Mouse (Mus musculus) midbrain, embryonic 13.5 days (tissue): ENCODE data around the gene Fosl1. TPM values are rescaled to one million over a fixed set of nuclear protein-coding genes. Genes with fewer than 3 reads are reported as not detected.

Experiments used
- ATAC-seq: fragments of 200-750 bp; cut with Nextera tagmentation; 2 replicates; pipeline ENCODE4 v1.8.0; 2017; ENCODE audit warnings: mild to moderate bottlenecking, moderate TSS enrichment, moderate library complexity
- H3K27ac ChIP-seq: fragments of 300-500 bp; sonication (generic); 2 replicates; pipeline ENCODE4 v1.5.1; 2015; ENCODE audit warnings: inconsistent platforms, mild to moderate bottlenecking, moderate library complexity
- H3K27me3 ChIP-seq: fragments of 300-500 bp; sonication (generic); 2 replicates; pipeline ENCODE4 v1.6.1; 2015; ENCODE audit warnings: mild to moderate bottlenecking, inconsistent platforms
- H3K36me3 ChIP-seq: fragments of 300-500 bp; sonication (generic); 2 replicates; pipeline ENCODE4 v1.6.1; 2015; ENCODE audit warnings: mild to moderate bottlenecking, inconsistent platforms
- H3K4me1 ChIP-seq: fragments of 300-500 bp; sonication (generic); replicated peaks from 2 replicates; pipeline ENCODE4 v1.6.1; 2015; ENCODE audit warnings: inconsistent platforms
- H3K4me2 ChIP-seq: fragments of 300-500 bp; sonication (generic); replicated peaks from 2 replicates; pipeline ENCODE4 v1.6.1; 2015; ENCODE audit warnings: moderate library complexity, mild to moderate bottlenecking, inconsistent platforms
- H3K4me3 ChIP-seq: fragments of 300-500 bp; sonication (generic); replicated peaks from 2 replicates; pipeline ENCODE4 v1.5.1; 2015; ENCODE audit warnings: mild to moderate bottlenecking, inconsistent platforms
- H3K9ac ChIP-seq: fragments of 300-500 bp; sonication (generic); replicated peaks from 2 replicates; pipeline ENCODE4 v1.6.1; 2015; ENCODE audit warnings: mild to moderate bottlenecking, inconsistent platforms
- H3K9me3 ChIP-seq: fragments of 300-500 bp; sonication (generic); 2 replicates; pipeline ENCODE4 v1.6.1; 2016; ENCODE audit warnings: mild to moderate bottlenecking, inconsistent platforms
- WGBS: fragments of 180-500 bp; shearing (Covaris S2); methylation state at CpG from one replicate; pipeline ENCODE4 v1.1.7; 2015; 5-methylcytosine and 5-hydroxymethylcytosine counted together
- polyA plus RNA-seq: library from polyadenylated mRNA; unstranded; fragments of >200 nt; fragmentation: Nextera tagmentation; extraction: Ambion mirVana; gene quantifications from 2 replicates; pipeline ENCODE4 v1.2.1, GENCODE M21; 2015

Fosl1 gene
- polyA plus RNA-seq, 1 experiment from 2014 or later, result not detected

GRCm38 (mm10) chr19:5426640-5427290 is 20.6 kb upstream of the Fosl1 start:
- peak overlapping the region; percentile 89; the same call in 1 of the 2 replicates for H3K9ac ChIP-seq
- peaks cover 26% of the 10 kb centered on the region for H3K36me3 ChIP-seq
- peak overlapping the region; percentile 80 for H3K4me2 ChIP-seq
- ATAC-seq, result no peak
- peak overlapping the region; percentile 69 for H3K4me3 ChIP-seq
- no peaks in the 10 kb centered on the region for H3K27me3 ChIP-seq
- WGBS, result 94% methylated on average over 13 of the region's 13 CpGs
- H3K4me1 ChIP-seq, result peaks cover 48% of the 10 kb centered on the region
- H3K9me3 ChIP-seq, result no peaks in the 10 kb centered on the region
- no peak overlapping the region for H3K27ac ChIP-seq

GRCm38 (mm10) chr19:5428083-5428482 is 19.3 kb upstream of the Fosl1 start:
- ATAC-seq, result no peak

GRCm38 (mm10) chr19:5429219-5429618 is 18.1 kb upstream of the Fosl1 start:
- WGBS, result 85% methylated on average over 4 of the region's 4 CpGs
- no peaks in the 10 kb centered on the region for H3K27me3 ChIP-seq
- H3K4me3 ChIP-seq, result no peak overlapping the region
- no peak overlapping the region for H3K27ac ChIP-seq
- H3K36me3 ChIP-seq, result peaks cover 15% of the 10 kb centered on the region
- H3K9me3 ChIP-seq, result no peaks in the 10 kb centered on the region
- H3K4me2 ChIP-seq, result no peak overlapping the region
- H3K9ac ChIP-seq, result no peak overlapping the region
- peaks cover 38% of the 10 kb centered on the region for H3K4me1 ChIP-seq
- no peak for ATAC-seq

More at GRCm38 (mm10) chr19:5428083-5428482, 19.3 kb upstream of the Fosl1 start:
- H3K4me3 ChIP-seq, result no peak overlapping the region
- H3K27ac ChIP-seq, result no peak overlapping the region
- H3K36me3 ChIP-seq, result peaks cover 15% of the 10 kb centered on the region
- no peaks in the 10 kb centered on the region for H3K9me3 ChIP-seq
- no peaks in the 10 kb centered on the region for H3K27me3 ChIP-seq
- H3K4me2 ChIP-seq, result no peak overlapping the region
- 94% methylated on average over 2 of the region's 2 CpGs for WGBS
- no peak overlapping the region for H3K9ac ChIP-seq
- peaks cover 41% of the 10 kb centered on the region for H3K4me1 ChIP-seq

GRCm38 (mm10) chr19:5429806-5430205 is 17.5 kb upstream of the Fosl1 start:
- ATAC-seq, result no peak
- no peaks in the 10 kb centered on the region for H3K27me3 ChIP-seq
- no peak overlapping the region for H3K4me2 ChIP-seq
- H3K4me1 ChIP-seq, result peaks cover 38% of the 10 kb centered on the region
- no peak overlapping the region; the same call in 1 of the 2 replicates for H3K9ac ChIP-seq
- H3K9me3 ChIP-seq, result no peaks in the 10 kb centered on the region
- H3K27ac ChIP-seq, result no peak overlapping the region
- peaks cover 15% of the 10 kb centered on the region for H3K36me3 ChIP-seq
- no peak overlapping the region for H3K4me3 ChIP-seq
- WGBS, result 79% methylated on average over 8 of the region's 8 CpGs

GRCm38 (mm10) chr19:5430408-5430807 is 16.9 kb upstream of the Fosl1 start:
- H3K4me1 ChIP-seq, result peaks cover 38% of the 10 kb centered on the region
- H3K4me3 ChIP-seq, result no peak overlapping the region
- H3K27ac ChIP-seq, result no peak overlapping the region
- peaks cover 15% of the 10 kb centered on the region for H3K36me3 ChIP-seq
- H3K9ac ChIP-seq, result no peak overlapping the region
- H3K9me3 ChIP-seq, result no peaks in the 10 kb centered on the region
- H3K4me2 ChIP-seq, result no peak overlapping the region
- no peak for ATAC-seq
- H3K27me3 ChIP-seq, result no peaks in the 10 kb centered on the region
- 94% methylated on average over 1 of the region's 1 CpGs for WGBS

- Histone ChIP-seq H3K4me3 (no peak overlapping the region), H3K36me3 (peaks cover 4% of the 10 kb centered on the region), H3K4me1 (peaks cover 23% of the 10 kb centered on the region), H3K9ac (0 out of 2 replicates have a peak overlapping the region, but pooled peaks have one; percentile 32), H3K9me3 (no peaks in the 10 kb centered on the region), H3K27ac (no peak overlapping the region), H3K27me3 (no peaks in the 10 kb centered on the region), H3K4me2 (no peak overlapping the region)
- no peak for ATAC-seq
- WGBS, result 79% methylated on average over 4 of the region's 4 CpGs
Measured at GRCm38 (mm10) chr19:5431911-5432464, 15.4 kb upstream of the Fosl1 start.

- Histone ChIP-seq H3K27ac (no peak overlapping the region), H3K27me3 (no peaks in the 10 kb centered on the region), H3K4me2 (peak overlapping the region; percentile 49), H3K36me3 (no peaks in the 10 kb centered on the region), H3K9ac (peak overlapping the region; percentile 50), H3K9me3 (no peaks in the 10 kb centered on the region), H3K4me1 (peaks cover 14% of the 10 kb centered on the region), H3K4me3 (peak overlapping the region; percentile 24)
- peak; percentile 43 for ATAC-seq
- 11% methylated on average over 16 of the region's 16 CpGs for WGBS
Measured at GRCm38 (mm10) chr19:5432992-5433852, 14.1 kb upstream of the Fosl1 start.

- Histone ChIP-seq H3K27me3 (no peaks in the 10 kb centered on the region), H3K9ac (no peak overlapping the region), H3K4me1 (peaks cover 12% of the 10 kb centered on the region), H3K9me3 (no peaks in the 10 kb centered on the region), H3K4me2 (no peak overlapping the region), H3K27ac (no peak overlapping the region), H3K4me3 (no peak overlapping the region), H3K36me3 (no peaks in the 10 kb centered on the region)
- no peak for ATAC-seq
- 72% methylated on average over 7 of the region's 7 CpGs for WGBS
Measured at GRCm38 (mm10) chr19:5433951-5434350, 13.4 kb upstream of the Fosl1 start.

GRCm38 (mm10) chr19:5444371-5444908 is 2.9 kb upstream of the Fosl1 start:
- 69% methylated on average over 9 of the region's 9 CpGs for WGBS
- Histone ChIP-seq H3K36me3 (no peaks in the 10 kb centered on the region), H3K9ac (no peak overlapping the region), H3K27ac (no peak overlapping the region), H3K4me3 (no peak overlapping the region), H3K4me1 (peaks cover 18% of the 10 kb centered on the region), H3K9me3 (peaks cover 3% of the 10 kb centered on the region; the same call in 1 of the 2 replicates), H3K4me2 (no peak overlapping the region), H3K27me3 (peaks cover 53% of the 10 kb centered on the region)
- ATAC-seq, result no peak

GRCm38 (mm10) chr19:5444954-5445353 is 2.4 kb upstream of the Fosl1 start:
- ATAC-seq, result no peak

GRCm38 (mm10) chr19:5445747-5446146 is 1.6 kb upstream of the Fosl1 start:
- no peak overlapping the region for H3K27ac ChIP-seq
- ATAC-seq, result no peak
- no peak overlapping the region for H3K9ac ChIP-seq
- peaks cover 66% of the 10 kb centered on the region for H3K27me3 ChIP-seq
- H3K4me2 ChIP-seq, result no peak overlapping the region
- WGBS, result 88% methylated on average over 5 of the region's 5 CpGs
- H3K9me3 ChIP-seq, result no peaks in the 10 kb centered on the region
- no peaks in the 10 kb centered on the region for H3K36me3 ChIP-seq
- H3K4me1 ChIP-seq, result peaks cover 18% of the 10 kb centered on the region
- no peak overlapping the region for H3K4me3 ChIP-seq

More at GRCm38 (mm10) chr19:5444954-5445353, 2.4 kb upstream of the Fosl1 start:
- peaks cover 3% of the 10 kb centered on the region; the same call in 1 of the 2 replicates for H3K9me3 ChIP-seq
- H3K4me1 ChIP-seq, result peaks cover 18% of the 10 kb centered on the region
- peaks cover 58% of the 10 kb centered on the region for H3K27me3 ChIP-seq
- H3K36me3 ChIP-seq, result no peaks in the 10 kb centered on the region
- H3K27ac ChIP-seq, result no peak overlapping the region
- WGBS, result 34% methylated on average over 7 of the region's 7 CpGs
- no peak overlapping the region for H3K4me3 ChIP-seq
- H3K9ac ChIP-seq, result no peak overlapping the region
- H3K4me2 ChIP-seq, result no peak overlapping the region
